Mouse (Mus musculus): ENCODE data around the gene Cfap44. TPM values are rescaled to one million over a fixed set of nuclear protein-coding genes. Genes with fewer than 3 reads are reported as not detected.

Gene Cfap44
- polyA plus RNA-seq, 1 experiment from 2014 or later = 0.32 TPM

DNA sequence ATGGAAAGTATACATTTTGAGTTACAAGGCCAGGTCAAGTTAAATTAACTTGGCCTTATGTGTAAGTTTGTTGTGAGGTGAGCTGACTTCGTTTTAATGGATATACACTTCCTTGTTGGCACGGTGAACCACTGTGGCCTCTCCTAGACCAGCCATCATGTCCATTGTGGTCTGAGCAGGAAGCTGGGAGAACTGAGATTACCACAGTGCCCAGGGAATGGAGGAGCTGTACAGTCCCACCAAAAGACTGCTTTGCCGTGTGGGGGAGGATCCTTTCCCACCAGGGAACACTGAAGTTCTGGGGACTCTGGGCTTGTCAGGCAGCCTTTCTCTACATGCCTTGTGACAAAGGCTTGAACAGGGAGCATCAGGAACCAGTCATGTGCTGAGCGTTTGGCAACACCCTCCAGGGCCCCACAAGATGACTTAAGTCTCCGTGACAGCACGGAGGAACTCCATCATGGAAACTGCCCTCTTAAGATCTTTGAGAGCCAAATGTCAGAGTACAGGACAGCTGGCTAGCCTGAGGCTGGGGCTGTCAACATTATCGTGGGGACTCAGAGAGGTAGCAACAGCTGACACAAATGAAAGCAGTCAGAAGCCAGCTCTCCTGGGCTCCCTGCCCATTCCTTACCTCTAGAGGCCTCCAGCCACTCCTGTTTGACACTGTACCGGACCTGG lies 108.4 kb downstream of the Cfap44 start:
- H3K27me3 ChIP-seq = no peaks in the 10 kb centered on the region
- 67% methylated on average over 8 of the region's 8 CpGs for WGBS
- ATAC-seq (replicated peaks; ENCODE audit: low FRiP score) = 0 out of 2 replicates have a peak, but pooled peaks have one; percentile 31
- no peak overlapping the region for H3K9ac ChIP-seq
- no peak overlapping the region for H3K4me2 ChIP-seq
- peaks cover 8% of the 10 kb centered on the region for H3K4me1 ChIP-seq
- H3K27ac ChIP-seq = no peak overlapping the region
- 0 out of 2 replicates have a peak, but pooled peaks cover 4% of the 10 kb centered on the region for H3K9me3 ChIP-seq (replicated peaks)
- H3K4me3 ChIP-seq (replicated peaks) = no peak overlapping the region
- peaks cover 82% of the 10 kb centered on the region for H3K36me3 ChIP-seq

DNA sequence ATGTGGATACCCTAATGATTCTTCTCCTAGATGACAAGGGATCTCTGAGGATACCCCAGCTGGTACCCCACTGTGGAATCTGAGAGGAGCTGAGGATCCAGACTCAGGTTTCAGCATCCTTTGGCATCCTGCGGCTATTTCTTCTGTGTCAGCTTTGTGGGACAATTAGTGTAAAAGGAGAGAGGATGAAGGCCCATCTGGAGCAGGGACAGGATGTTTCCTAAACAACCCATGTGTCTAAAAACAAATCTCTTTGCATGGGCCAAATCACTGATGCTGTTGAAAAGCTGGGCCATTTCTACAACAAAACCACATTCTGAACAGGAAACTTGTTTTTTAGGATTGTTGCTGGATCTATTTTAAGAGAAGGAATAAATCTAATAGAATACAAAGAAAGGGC lies 110.6 kb downstream of the Cfap44 start:
- 77% methylated on average over 1 of the region's 1 CpGs for WGBS
- no peak overlapping the region for H3K9ac ChIP-seq
- H3K9me3 ChIP-seq (replicated peaks) = 0 out of 2 replicates have a peak, but pooled peaks cover 4% of the 10 kb centered on the region
- H3K4me2 ChIP-seq = no peak overlapping the region
- no peak for ATAC-seq (replicated peaks; ENCODE audit: low FRiP score)
- no peaks in the 10 kb centered on the region for H3K27me3 ChIP-seq
- peaks cover 76% of the 10 kb centered on the region for H3K36me3 ChIP-seq
- peaks cover 7% of the 10 kb centered on the region for H3K4me1 ChIP-seq
- no peak overlapping the region for H3K4me3 ChIP-seq (replicated peaks)
- no peak overlapping the region for H3K27ac ChIP-seq

- 55% methylated on average over 10 of the region's 10 CpGs for WGBS
- Histone ChIP-seq H3K4me3 (replicated peaks) (no peak overlapping the region), H3K4me2 (no peak overlapping the region), H3K9ac (no peak overlapping the region), H3K27ac (peak overlapping the region; percentile 45), H3K36me3 (peaks cover 66% of the 10 kb centered on the region), H3K4me1 (peaks cover 7% of the 10 kb centered on the region), H3K27me3 (no peaks in the 10 kb centered on the region), H3K9me3 (replicated peaks) (0 out of 2 replicates have a peak, but pooled peaks cover 4% of the 10 kb centered on the region)
- ATAC-seq (replicated peaks; ENCODE audit: low FRiP score) = no peak; the same call in 1 of the 2 replicates
Observed at GRCm38 (mm10) chr16:44507027-44507929, 112.7 kb downstream of the Cfap44 start.

DNA sequence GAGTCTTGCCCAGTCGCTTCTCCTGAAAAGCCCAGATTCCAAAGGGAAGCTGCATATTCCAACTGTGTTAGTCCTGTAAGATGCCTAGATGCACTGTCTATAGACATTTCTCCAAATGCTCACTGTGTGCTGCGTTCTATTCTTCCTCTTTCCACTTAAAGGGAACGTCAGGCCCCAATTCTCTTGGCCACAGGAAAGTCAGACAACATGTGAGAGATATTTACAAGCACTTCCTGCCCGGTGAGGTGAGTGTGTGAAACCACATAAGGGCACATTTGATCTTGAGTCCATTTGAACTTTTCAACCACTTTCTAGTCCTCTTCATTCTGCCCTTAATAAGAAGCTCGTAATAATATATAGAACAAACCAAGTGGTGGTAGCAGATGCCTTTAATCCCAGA lies 113.4 kb downstream of the Cfap44 start:
- peaks cover 7% of the 10 kb centered on the region for H3K4me1 ChIP-seq
- H3K4me3 ChIP-seq (replicated peaks) = no peak overlapping the region
- 0 out of 2 replicates have a peak, but pooled peaks cover 4% of the 10 kb centered on the region for H3K9me3 ChIP-seq (replicated peaks)
- H3K27ac ChIP-seq = no peak overlapping the region
- peaks cover 66% of the 10 kb centered on the region for H3K36me3 ChIP-seq
- no peak overlapping the region for H3K9ac ChIP-seq
- WGBS = 73% methylated on average over 5 of the region's 5 CpGs
- H3K4me2 ChIP-seq = no peak overlapping the region
- H3K27me3 ChIP-seq = no peaks in the 10 kb centered on the region
- ATAC-seq (replicated peaks; ENCODE audit: low FRiP score) = no peak

DNA sequence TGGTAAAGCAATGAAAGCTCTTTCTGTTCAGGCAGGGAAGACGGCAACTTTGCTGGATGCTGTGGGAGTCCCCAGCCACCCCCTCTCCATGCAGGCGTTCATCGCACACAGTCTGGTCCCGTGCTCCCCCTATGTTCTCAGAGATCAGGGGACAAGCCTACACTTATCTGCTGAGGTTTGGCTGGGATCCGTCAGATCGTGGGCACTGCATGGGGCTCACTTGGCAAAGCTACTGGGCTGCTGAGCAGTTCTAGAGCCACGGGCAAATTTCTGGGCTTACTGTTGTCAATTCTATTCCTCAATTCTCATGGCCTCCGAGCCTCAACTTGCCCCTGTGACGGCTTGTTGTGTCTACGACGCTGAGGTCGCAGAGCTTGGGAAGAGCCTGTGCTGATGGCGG lies 114.2 kb downstream of the Cfap44 start:
- H3K4me3 ChIP-seq (replicated peaks) = no peak overlapping the region
- H3K9me3 ChIP-seq (replicated peaks) = 0 out of 2 replicates have a peak, but pooled peaks cover 4% of the 10 kb centered on the region
- peaks cover 7% of the 10 kb centered on the region for H3K4me1 ChIP-seq
- no peak overlapping the region for H3K4me2 ChIP-seq
- H3K27ac ChIP-seq = no peak overlapping the region
- H3K27me3 ChIP-seq = no peaks in the 10 kb centered on the region
- WGBS = 92% methylated on average over 13 of the region's 13 CpGs
- no peak overlapping the region for H3K9ac ChIP-seq
- ATAC-seq (replicated peaks; ENCODE audit: low FRiP score) = no peak
- peaks cover 66% of the 10 kb centered on the region for H3K36me3 ChIP-seq

- H3K27ac ChIP-seq = no peak overlapping the region
- 0 out of 2 replicates have a peak, but pooled peaks cover under 1% of the 10 kb centered on the region for H3K9me3 ChIP-seq (replicated peaks)
- peaks cover 63% of the 10 kb centered on the region for H3K36me3 ChIP-seq
- no peak overlapping the region for H3K9ac ChIP-seq
- ATAC-seq (replicated peaks; ENCODE audit: low FRiP score) = no peak
- no peak overlapping the region for H3K4me3 ChIP-seq (replicated peaks)
- WGBS = 79% methylated on average over 7 of the region's 7 CpGs
- peaks cover 7% of the 10 kb centered on the region for H3K4me1 ChIP-seq
- no peaks in the 10 kb centered on the region for H3K27me3 ChIP-seq
- H3K4me2 ChIP-seq = no peak overlapping the region
Observed at GRCm38 (mm10) chr16:44509458-44510344, 115.1 kb downstream of the Cfap44 start.

DNA sequence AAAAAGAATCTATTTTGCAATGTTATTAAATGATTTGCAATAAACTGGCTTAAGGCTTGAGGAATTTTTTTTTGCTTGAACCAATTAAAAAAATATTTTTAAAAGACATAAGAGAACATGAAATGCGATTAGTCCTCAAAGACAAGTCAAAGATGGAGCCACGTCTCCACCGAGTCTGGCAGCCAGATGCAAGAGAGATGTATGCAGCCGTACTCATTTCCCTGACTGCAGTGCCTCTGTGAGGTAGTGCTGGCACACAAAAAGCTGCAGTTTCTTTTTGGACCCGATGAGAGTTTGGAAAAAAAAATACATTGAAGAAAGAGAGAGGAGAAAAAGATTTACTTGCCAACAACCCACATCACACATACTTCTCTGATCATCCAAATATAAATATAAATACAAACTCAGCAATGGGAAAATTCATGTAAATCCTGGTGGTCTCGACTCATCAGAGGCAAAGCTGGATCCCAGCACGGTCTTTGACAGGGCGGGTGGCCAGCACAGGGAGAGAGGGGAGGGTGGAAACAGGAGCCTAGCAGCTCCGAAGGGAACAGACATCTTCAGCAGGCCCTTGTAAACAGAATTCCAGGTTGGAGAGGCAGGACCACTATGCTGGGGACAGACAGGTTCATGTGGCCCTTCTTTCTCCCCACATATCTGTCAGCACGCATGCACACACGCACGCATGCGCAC lies 116.1 kb downstream of the Cfap44 start:
- Histone ChIP-seq H3K9me3 (replicated peaks) (no peaks in the 10 kb centered on the region), H3K4me3 (replicated peaks) (no peak overlapping the region), H3K4me1 (peaks cover 7% of the 10 kb centered on the region), H3K27me3 (no peaks in the 10 kb centered on the region), H3K9ac (no peak overlapping the region), H3K4me2 (no peak overlapping the region), H3K36me3 (peaks cover 60% of the 10 kb centered on the region), H3K27ac (no peak overlapping the region)
- no peak for ATAC-seq (replicated peaks; ENCODE audit: low FRiP score)
- 71% methylated on average over 13 of the region's 13 CpGs for WGBS

- H3K4me1 ChIP-seq = no peaks in the 10 kb centered on the region
- ATAC-seq (replicated peaks; ENCODE audit: low FRiP score) = no peak
- peaks cover 81% of the 10 kb centered on the region for H3K36me3 ChIP-seq
Observed at GRCm38 (mm10) chr16:44516498-44516897, 121.9 kb downstream of the Cfap44 start.

DNA sequence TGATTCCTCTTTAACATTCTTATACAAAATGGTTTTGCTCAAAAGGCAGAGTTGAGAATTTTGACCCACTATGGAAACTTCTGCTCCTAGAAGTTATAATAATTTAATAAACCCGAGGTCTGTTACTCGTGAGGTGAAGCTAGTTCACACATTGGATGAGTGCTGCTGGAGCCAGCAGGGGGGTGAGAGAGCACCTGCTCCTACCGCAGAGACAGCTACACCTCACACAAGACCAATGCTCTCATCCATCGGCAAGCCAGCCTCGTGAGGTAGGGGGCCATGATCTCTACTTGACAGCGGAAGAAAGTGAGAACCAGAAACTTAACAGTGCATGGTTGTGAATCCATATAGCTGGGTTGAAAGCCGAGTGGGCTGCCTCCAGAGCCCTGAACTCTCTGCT lies 129.0 kb downstream of the Cfap44 start:
- Histone ChIP-seq H3K9ac (no peak overlapping the region), H3K27me3 (no peaks in the 10 kb centered on the region), H3K36me3 (peaks cover 29% of the 10 kb centered on the region), H3K9me3 (replicated peaks) (no peaks in the 10 kb centered on the region), H3K4me1 (peaks cover 19% of the 10 kb centered on the region), H3K4me3 (replicated peaks) (no peak overlapping the region), H3K4me2 (no peak overlapping the region), H3K27ac (no peak overlapping the region)
- WGBS = 86% methylated on average over 7 of the region's 7 CpGs
- ATAC-seq (replicated peaks; ENCODE audit: low FRiP score) = no peak

More at GRCm38 (mm10) chr16:44516498-44516897, 121.9 kb downstream of the Cfap44 start:
- H3K9me3 ChIP-seq (replicated peaks) = no peaks in the 10 kb centered on the region
- no peak overlapping the region for H3K4me3 ChIP-seq (replicated peaks)
- H3K27ac ChIP-seq = no peak overlapping the region
- 89% methylated on average over 6 of the region's 6 CpGs for WGBS
- H3K9ac ChIP-seq = no peak overlapping the region
- H3K27me3 ChIP-seq = no peaks in the 10 kb centered on the region
- H3K4me2 ChIP-seq = no peak overlapping the region

DNA sequence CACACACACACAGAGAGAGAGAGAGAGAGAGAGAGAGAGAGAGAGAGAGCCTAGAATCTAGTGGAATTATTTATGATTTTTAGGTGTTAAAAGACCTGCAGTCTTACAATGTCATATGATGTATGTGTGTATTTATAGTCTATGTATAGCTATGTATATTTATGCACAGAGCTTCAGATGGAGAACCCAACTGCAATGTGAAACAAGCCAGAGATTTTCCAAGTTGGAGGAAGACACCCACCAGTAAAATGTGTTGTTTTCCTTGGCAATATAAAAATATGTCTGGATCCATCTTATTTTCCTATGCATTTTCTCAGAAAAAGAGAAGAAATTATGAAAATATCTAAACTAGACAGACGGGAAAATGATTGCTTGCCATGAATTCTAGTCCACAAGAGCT lies 131.4 kb downstream of the Cfap44 start:
- H3K27ac ChIP-seq = no peak overlapping the region
- H3K4me2 ChIP-seq = no peak overlapping the region
- H3K4me1 ChIP-seq = peaks cover 41% of the 10 kb centered on the region
- H3K4me3 ChIP-seq (replicated peaks) = no peak overlapping the region
- no peak overlapping the region for H3K9ac ChIP-seq
- WGBS = 83% methylated on average over 1 of the region's 1 CpGs
- no peak for ATAC-seq (replicated peaks; ENCODE audit: low FRiP score)
- no peaks in the 10 kb centered on the region for H3K27me3 ChIP-seq
- no peaks in the 10 kb centered on the region for H3K9me3 ChIP-seq (replicated peaks)
- peaks cover 5% of the 10 kb centered on the region for H3K36me3 ChIP-seq

- Histone ChIP-seq H3K27ac (peak overlapping the region; percentile 56; the same call in 1 of the 2 replicates), H3K9me3 (replicated peaks) (no peaks in the 10 kb centered on the region), H3K36me3 (no peaks in the 10 kb centered on the region), H3K9ac (no peak overlapping the region), H3K27me3 (no peaks in the 10 kb centered on the region), H3K4me1 (peaks cover 48% of the 10 kb centered on the region), H3K4me3 (replicated peaks) (no peak overlapping the region), H3K4me2 (no peak overlapping the region)
- 31% methylated on average over 12 of the region's 12 CpGs for WGBS
- no peak for ATAC-seq (replicated peaks; ENCODE audit: low FRiP score)
Observed at GRCm38 (mm10) chr16:44526689-44527088, 132.1 kb downstream of the Cfap44 start.
